Mouse (Mus musculus): ENCODE data around the gene Tph1. TPM values are rescaled to one million over a fixed set of nuclear protein-coding genes. Genes with fewer than 3 reads are reported as not detected.

The Tph1 gene
- polyA plus RNA-seq, 1 experiment from 2014 or later = not detected

DNA sequence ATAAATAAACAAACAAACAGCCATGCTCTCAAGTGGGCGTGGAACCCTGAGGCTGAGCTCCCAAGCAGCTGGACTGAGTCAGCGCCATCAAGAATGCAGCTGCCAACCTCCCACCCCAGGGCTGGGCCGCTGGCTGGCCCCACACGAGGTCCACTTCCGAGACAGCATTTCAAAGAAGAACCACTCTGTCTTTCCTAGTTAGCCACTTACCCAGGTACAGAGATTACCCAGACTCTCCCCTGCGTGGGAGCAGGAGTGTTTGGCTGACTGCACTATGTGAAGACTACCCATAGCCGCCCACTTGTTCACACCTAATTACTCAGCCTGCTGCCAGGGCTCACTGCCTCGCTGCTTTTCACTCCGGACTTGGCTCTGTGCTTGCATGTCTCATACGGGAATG is 59.2 kb downstream of the Tph1 start:
- Histone ChIP-seq H3K9me3 (replicated peaks; ENCODE audit: control insufficient read depth, low read length) (no peaks in the 10 kb centered on the region), H3K9ac (ENCODE audit: low read depth, low read length) (no peak overlapping the region), H3K27ac (ENCODE audit: low read depth, low read length) (no peak overlapping the region), H3K4me2 (no peak overlapping the region), H3K27me3 (ENCODE audit: control insufficient read depth, insufficient read depth, low read length) (no peaks in the 10 kb centered on the region), H3K4me1 (ENCODE audit: control insufficient read depth, insufficient read depth, low read length) (peaks cover 12% of the 10 kb centered on the region), H3K4me3 (ENCODE audit: low read depth, low read length) (no peak overlapping the region), H3K36me3 (ENCODE audit: control insufficient read depth, insufficient read depth, low read length) (no peaks in the 10 kb centered on the region)
- 62% methylated on average over 10 of the region's 10 CpGs for WGBS (ENCODE audit: insufficient replicate concordance)
- ATAC-seq (replicated peaks; ENCODE audit: insufficient number of reproducible peaks, low FRiP score, low TSS enrichment) = no peak

DNA sequence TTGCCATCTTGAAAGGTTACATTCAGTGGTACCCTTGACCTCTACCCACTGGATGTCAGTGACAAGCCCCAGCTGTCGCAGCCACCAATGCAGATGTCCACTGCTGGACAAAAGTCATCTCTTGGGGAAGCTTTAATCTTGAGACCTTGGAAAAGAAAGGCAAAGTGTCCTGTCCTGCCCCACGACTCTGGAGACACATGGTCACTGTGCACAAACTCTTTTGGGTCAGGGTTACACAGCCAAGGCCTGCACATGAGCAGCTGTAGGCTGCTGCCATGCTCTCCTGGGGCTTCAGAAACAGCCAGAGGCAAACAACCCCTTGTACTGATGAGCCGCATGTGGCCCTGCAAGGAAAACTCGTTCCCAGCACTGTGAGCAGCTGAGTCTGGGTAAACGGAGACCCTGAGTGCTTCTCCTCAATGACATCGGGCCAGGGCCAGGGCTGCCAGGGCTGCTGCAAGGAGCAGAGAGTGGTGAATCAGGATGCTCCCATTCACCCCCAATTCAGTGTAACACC is 59.9 kb downstream of the Tph1 start:
- H3K4me2 ChIP-seq = no peak overlapping the region
- 73% methylated on average over 6 of the region's 6 CpGs for WGBS (ENCODE audit: insufficient replicate concordance)
- H3K9me3 ChIP-seq (replicated peaks; ENCODE audit: control insufficient read depth, low read length) = no peaks in the 10 kb centered on the region
- H3K4me1 ChIP-seq (ENCODE audit: control insufficient read depth, insufficient read depth, low read length) = peaks cover 12% of the 10 kb centered on the region
- H3K9ac ChIP-seq (ENCODE audit: low read depth, low read length) = no peak overlapping the region
- H3K36me3 ChIP-seq (ENCODE audit: control insufficient read depth, insufficient read depth, low read length) = no peaks in the 10 kb centered on the region
- H3K4me3 ChIP-seq (ENCODE audit: low read depth, low read length) = no peak overlapping the region
- H3K27ac ChIP-seq (ENCODE audit: low read depth, low read length) = no peak overlapping the region
- no peaks in the 10 kb centered on the region for H3K27me3 ChIP-seq (ENCODE audit: control insufficient read depth, insufficient read depth, low read length)
- no peak for ATAC-seq (replicated peaks; ENCODE audit: insufficient number of reproducible peaks, low FRiP score, low TSS enrichment)

GRCm38 (mm10) chr7:46611970-46612369 is 60.4 kb downstream of the Tph1 start:
- H3K36me3 ChIP-seq (ENCODE audit: control insufficient read depth, insufficient read depth, low read length) = no peaks in the 10 kb centered on the region
- no peak for ATAC-seq (replicated peaks; ENCODE audit: insufficient number of reproducible peaks, low FRiP score, low TSS enrichment)
- no peak overlapping the region for H3K4me2 ChIP-seq
- H3K27ac ChIP-seq (ENCODE audit: low read depth, low read length) = no peak overlapping the region
- 71% methylated on average over 9 of the region's 9 CpGs for WGBS (ENCODE audit: insufficient replicate concordance)
- no peak overlapping the region for H3K4me3 ChIP-seq (ENCODE audit: low read depth, low read length)
- H3K4me1 ChIP-seq (ENCODE audit: control insufficient read depth, insufficient read depth, low read length) = peaks cover 12% of the 10 kb centered on the region
- H3K9me3 ChIP-seq (replicated peaks; ENCODE audit: control insufficient read depth, low read length) = no peaks in the 10 kb centered on the region
- H3K27me3 ChIP-seq (ENCODE audit: control insufficient read depth, insufficient read depth, low read length) = no peaks in the 10 kb centered on the region
- H3K9ac ChIP-seq (ENCODE audit: low read depth, low read length) = no peak overlapping the region

DNA sequence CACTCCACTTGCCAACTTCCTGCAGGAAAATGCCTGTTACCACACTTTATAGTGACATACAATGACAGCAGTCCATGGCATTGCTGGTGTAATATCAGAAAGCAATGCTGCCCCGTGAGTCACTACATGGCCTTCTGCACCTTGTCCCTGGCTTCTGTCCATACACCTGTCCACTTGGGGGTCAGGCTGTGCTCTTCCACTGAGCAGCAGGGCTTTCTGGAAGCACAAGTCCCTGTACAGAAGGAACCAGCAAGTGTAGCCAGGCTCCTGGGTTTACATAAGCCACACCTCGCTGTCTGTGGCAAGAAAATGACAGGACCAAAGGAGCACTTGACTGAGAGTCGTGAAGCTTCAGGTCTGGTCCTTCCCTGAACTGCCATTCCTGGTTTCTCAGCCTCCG is 63.0 kb downstream of the Tph1 start:
- Histone ChIP-seq H3K4me3 (ENCODE audit: low read depth, low read length) (no peak overlapping the region), H3K36me3 (ENCODE audit: control insufficient read depth, insufficient read depth, low read length) (no peaks in the 10 kb centered on the region), H3K27me3 (ENCODE audit: control insufficient read depth, insufficient read depth, low read length) (no peaks in the 10 kb centered on the region), H3K4me2 (no peak overlapping the region), H3K9ac (ENCODE audit: low read depth, low read length) (no peak overlapping the region), H3K27ac (ENCODE audit: low read depth, low read length) (no peak overlapping the region), H3K4me1 (ENCODE audit: control insufficient read depth, insufficient read depth, low read length) (peaks cover 11% of the 10 kb centered on the region), H3K9me3 (replicated peaks; ENCODE audit: control insufficient read depth, low read length) (no peaks in the 10 kb centered on the region)
- WGBS (ENCODE audit: insufficient replicate concordance) = 76% methylated on average over 4 of the region's 4 CpGs
- ATAC-seq (replicated peaks; ENCODE audit: insufficient number of reproducible peaks, low FRiP score, low TSS enrichment) = no peak

GRCm38 (mm10) chr7:46607428-46608055 is 64.8 kb downstream of the Tph1 start:
- Histone ChIP-seq H3K4me3 (ENCODE audit: low read depth, low read length) (no peak overlapping the region), H3K4me1 (ENCODE audit: control insufficient read depth, insufficient read depth, low read length) (peaks cover 11% of the 10 kb centered on the region), H3K4me2 (no peak overlapping the region; the same call in 1 of the 2 replicates), H3K27ac (ENCODE audit: low read depth, low read length) (no peak overlapping the region), H3K36me3 (ENCODE audit: control insufficient read depth, insufficient read depth, low read length) (no peaks in the 10 kb centered on the region), H3K9ac (ENCODE audit: low read depth, low read length) (no peak overlapping the region), H3K9me3 (replicated peaks; ENCODE audit: control insufficient read depth, low read length) (no peaks in the 10 kb centered on the region), H3K27me3 (ENCODE audit: control insufficient read depth, insufficient read depth, low read length) (no peaks in the 10 kb centered on the region)
- no peak for ATAC-seq (replicated peaks; ENCODE audit: insufficient number of reproducible peaks, low FRiP score, low TSS enrichment)
- 43% methylated on average over 11 of the region's 11 CpGs for WGBS (ENCODE audit: insufficient replicate concordance)

DNA sequence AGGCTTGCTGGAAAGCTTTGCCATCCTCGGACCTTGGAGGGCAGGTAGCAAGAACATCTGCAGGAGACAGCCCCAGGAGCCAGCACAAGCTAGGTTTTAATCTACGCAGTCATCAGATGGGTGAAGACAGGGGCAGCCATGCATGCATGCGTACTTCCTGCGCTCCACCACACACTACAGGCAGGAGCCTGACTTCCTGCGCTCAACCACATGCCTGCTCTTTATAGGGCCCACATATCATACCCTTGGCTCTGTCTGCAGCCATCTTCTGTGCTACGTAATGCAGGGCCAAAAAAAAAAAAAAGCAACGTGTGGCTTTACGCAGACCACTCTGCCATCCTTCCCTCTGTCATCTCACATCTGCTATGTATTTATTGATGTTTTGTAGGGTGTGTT is 65.3 kb downstream of the Tph1 start:
- 71% methylated on average over 8 of the region's 8 CpGs for WGBS (ENCODE audit: insufficient replicate concordance)
- H3K4me1 ChIP-seq (ENCODE audit: control insufficient read depth, insufficient read depth, low read length) = peaks cover 12% of the 10 kb centered on the region
- no peak overlapping the region for H3K27ac ChIP-seq (ENCODE audit: low read depth, low read length)
- no peaks in the 10 kb centered on the region for H3K36me3 ChIP-seq (ENCODE audit: control insufficient read depth, insufficient read depth, low read length)
- ATAC-seq (replicated peaks; ENCODE audit: insufficient number of reproducible peaks, low FRiP score, low TSS enrichment) = no peak
- no peaks in the 10 kb centered on the region for H3K27me3 ChIP-seq (ENCODE audit: control insufficient read depth, insufficient read depth, low read length)
- no peak overlapping the region for H3K9ac ChIP-seq (ENCODE audit: low read depth, low read length)
- no peaks in the 10 kb centered on the region for H3K9me3 ChIP-seq (replicated peaks; ENCODE audit: control insufficient read depth, low read length)
- H3K4me2 ChIP-seq = no peak overlapping the region
- H3K4me3 ChIP-seq (ENCODE audit: low read depth, low read length) = no peak overlapping the region

DNA sequence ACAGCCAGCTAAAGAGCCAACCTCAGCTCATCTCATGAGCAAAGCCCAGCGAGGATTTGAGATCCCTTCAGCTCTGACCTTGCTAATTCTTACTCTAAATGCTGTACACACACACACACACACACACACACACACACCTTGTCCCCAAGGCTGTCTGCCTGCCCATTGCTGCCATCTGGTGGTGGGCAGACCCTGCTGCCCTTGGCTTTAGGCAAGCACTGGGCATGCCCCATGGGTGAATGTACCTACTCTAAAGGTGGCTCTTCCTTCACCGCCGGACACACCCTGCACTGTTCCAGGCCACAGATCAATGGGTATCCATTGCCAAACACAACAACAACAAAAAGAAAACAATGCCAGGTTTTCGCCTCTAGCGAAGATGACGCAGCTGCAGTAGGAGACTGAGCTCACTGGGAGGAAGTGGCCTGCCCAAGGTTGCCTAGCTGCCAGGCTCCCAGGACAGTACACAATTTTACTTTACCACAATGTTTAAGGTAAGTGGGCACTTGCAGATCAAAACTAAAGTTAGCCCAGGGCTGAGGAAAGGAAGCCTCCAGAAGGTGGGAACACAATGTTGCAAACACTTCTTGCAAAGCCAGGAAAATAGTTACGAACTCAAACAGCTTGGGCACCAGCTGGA is 65.8 kb downstream of the Tph1 start:
- Histone ChIP-seq H3K4me2 (no peak overlapping the region), H3K27ac (ENCODE audit: low read depth, low read length) (no peak overlapping the region), H3K27me3 (ENCODE audit: control insufficient read depth, insufficient read depth, low read length) (no peaks in the 10 kb centered on the region), H3K36me3 (ENCODE audit: control insufficient read depth, insufficient read depth, low read length) (no peaks in the 10 kb centered on the region), H3K4me3 (ENCODE audit: low read depth, low read length) (no peak overlapping the region), H3K4me1 (ENCODE audit: control insufficient read depth, insufficient read depth, low read length) (peaks cover 8% of the 10 kb centered on the region; the same call in 1 of the 2 replicates), H3K9ac (ENCODE audit: low read depth, low read length) (no peak overlapping the region), H3K9me3 (replicated peaks; ENCODE audit: control insufficient read depth, low read length) (no peaks in the 10 kb centered on the region)
- ATAC-seq (replicated peaks; ENCODE audit: insufficient number of reproducible peaks, low FRiP score, low TSS enrichment) = no peak
- 80% methylated on average over 7 of the region's 7 CpGs for WGBS (ENCODE audit: insufficient replicate concordance)

DNA sequence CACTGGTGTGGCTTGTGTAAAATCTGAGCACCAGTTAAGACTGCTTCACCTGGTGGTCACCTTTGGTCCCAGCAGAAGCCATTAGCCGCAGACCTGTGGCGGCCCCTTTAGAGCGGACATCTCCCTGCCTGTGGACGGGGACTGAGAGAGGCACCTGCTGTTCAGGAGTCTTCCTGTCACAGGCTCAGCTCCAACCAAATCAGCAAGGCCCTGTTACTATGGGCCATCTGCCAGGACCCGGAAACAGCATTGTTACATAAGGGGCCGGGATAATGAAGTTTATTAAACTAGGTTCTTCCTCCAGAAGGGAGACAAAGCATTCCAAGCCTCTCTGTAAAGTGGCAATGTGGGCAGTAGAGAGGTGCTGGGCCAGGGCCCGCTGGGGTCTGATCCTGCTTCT is 69.3 kb downstream of the Tph1 start:
- Histone ChIP-seq H3K4me1 (ENCODE audit: control insufficient read depth, insufficient read depth, low read length) (peaks cover 10% of the 10 kb centered on the region; the same call in 1 of the 2 replicates), H3K9me3 (replicated peaks; ENCODE audit: control insufficient read depth, low read length) (no peaks in the 10 kb centered on the region), H3K4me3 (ENCODE audit: low read depth, low read length) (no peak overlapping the region), H3K4me2 (no peak overlapping the region), H3K27me3 (ENCODE audit: control insufficient read depth, insufficient read depth, low read length) (no peaks in the 10 kb centered on the region), H3K27ac (ENCODE audit: low read depth, low read length) (no peak overlapping the region), H3K36me3 (ENCODE audit: control insufficient read depth, insufficient read depth, low read length) (no peaks in the 10 kb centered on the region), H3K9ac (ENCODE audit: low read depth, low read length) (no peak overlapping the region)
- no peak for ATAC-seq (replicated peaks; ENCODE audit: insufficient number of reproducible peaks, low FRiP score, low TSS enrichment)
- 82% methylated on average over 7 of the region's 7 CpGs for WGBS (ENCODE audit: insufficient replicate concordance)

DNA sequence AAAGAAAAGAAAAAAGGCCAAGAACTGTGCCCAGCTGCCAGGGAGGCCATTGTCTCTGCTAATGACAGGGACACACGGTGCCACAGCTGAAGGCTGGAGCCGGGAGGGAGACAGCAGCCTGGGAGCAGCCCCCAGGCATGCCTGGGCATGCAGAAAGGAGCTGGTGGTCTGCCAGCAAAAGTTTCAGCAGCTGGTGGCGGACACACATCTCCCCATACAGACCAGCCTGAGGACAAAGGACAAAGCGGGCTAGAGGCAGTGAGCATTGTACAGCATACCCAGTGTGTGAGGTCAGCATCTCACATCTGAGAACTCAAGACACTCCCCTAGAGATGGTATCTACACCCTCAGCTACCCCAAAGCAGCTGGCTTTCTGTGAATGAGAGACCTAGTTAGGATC is 70.3 kb downstream of the Tph1 start:
- no peak overlapping the region for H3K4me3 ChIP-seq (ENCODE audit: low read depth, low read length)
- WGBS (ENCODE audit: insufficient replicate concordance) = 58% methylated on average over 4 of the region's 4 CpGs
- H3K27ac ChIP-seq (ENCODE audit: low read depth, low read length) = no peak overlapping the region
- no peak for ATAC-seq (replicated peaks; ENCODE audit: insufficient number of reproducible peaks, low FRiP score, low TSS enrichment)
- no peak overlapping the region for H3K9ac ChIP-seq (ENCODE audit: low read depth, low read length)
- no peaks in the 10 kb centered on the region for H3K9me3 ChIP-seq (replicated peaks; ENCODE audit: control insufficient read depth, low read length)
- H3K36me3 ChIP-seq (ENCODE audit: control insufficient read depth, insufficient read depth, low read length) = no peaks in the 10 kb centered on the region
- H3K27me3 ChIP-seq (ENCODE audit: control insufficient read depth, insufficient read depth, low read length) = no peaks in the 10 kb centered on the region
- H3K4me1 ChIP-seq (ENCODE audit: control insufficient read depth, insufficient read depth, low read length) = peaks cover 10% of the 10 kb centered on the region; the same call in 1 of the 2 replicates
- H3K4me2 ChIP-seq = no peak overlapping the region
